Mouse (Mus musculus) limb, embryonic 13.5 days (tissue): ENCODE results near the gene Btn1a1. TPM values are rescaled to one million over a fixed set of nuclear protein-coding genes. Genes with fewer than 3 reads are reported as not detected.

Source experiments
- ATAC-seq: fragments of 200-750 bp; cut with Nextera tagmentation; 2 replicates; pipeline ENCODE4 v1.8.0; 2017; ENCODE audit warnings: low read depth, moderate number of reproducible peaks, moderate TSS enrichment; ENCODE audit not compliant: low FRiP score
- H3K27ac ChIP-seq: fragments of 300-500 bp; sonication (generic); 2 replicates; pipeline ENCODE4 v1.5.1; 2015; ENCODE audit warnings: inconsistent platforms, mild to moderate bottlenecking, moderate library complexity
- H3K27me3 ChIP-seq: fragments of 300-500 bp; sonication (generic); 2 replicates; pipeline ENCODE4 v1.6.1; 2015; ENCODE audit warnings: mild to moderate bottlenecking, inconsistent platforms
- H3K36me3 ChIP-seq: fragments of 300-500 bp; sonication (generic); 2 replicates; pipeline ENCODE4 v1.6.1; 2015; ENCODE audit warnings: inconsistent platforms, mild to moderate bottlenecking, moderate library complexity
- H3K4me1 ChIP-seq: fragments of 300-500 bp; sonication (generic); 2 replicates; pipeline ENCODE4 v1.6.1; 2015; ENCODE audit warnings: inconsistent platforms
- H3K4me2 ChIP-seq: fragments of 300-500 bp; sonication (generic); replicated peaks from 2 replicates; pipeline ENCODE4 v1.6.1; 2015; ENCODE audit warnings: inconsistent platforms, mild to moderate bottlenecking, moderate library complexity
- H3K4me3 ChIP-seq: fragments of 300-500 bp; sonication (generic); 2 replicates; pipeline ENCODE4 v1.5.1; 2015; ENCODE audit warnings: moderate library complexity, mild to moderate bottlenecking, inconsistent platforms
- H3K9ac ChIP-seq: fragments of 300-500 bp; sonication (generic); 2 replicates; pipeline ENCODE4 v1.6.1; 2015; ENCODE audit warnings: mild to moderate bottlenecking, inconsistent platforms
- H3K9me3 ChIP-seq: fragments of 300-500 bp; sonication (generic); 2 replicates; pipeline ENCODE4 v1.6.1; 2016; ENCODE audit warnings: inconsistent platforms
- WGBS: fragments of 180-500 bp; shearing (Covaris S2); methylation state at CpG from one replicate; pipeline ENCODE4 v1.1.7; 2015; 5-methylcytosine and 5-hydroxymethylcytosine counted together
- polyA plus RNA-seq: library from polyadenylated mRNA; unstranded; fragments of >200 nt; fragmentation: Nextera tagmentation; extraction: Ambion mirVana; gene quantifications from 2 replicates; pipeline ENCODE4 v1.2.1, GENCODE M21; 2015

Gene Btn1a1
- polyA plus RNA-seq, 1 experiment from 2014 or later = 0.45 TPM

GRCm38 (mm10) chr13:23427401-23427910 lies 38.2 kb downstream of the Btn1a1 start:
- 69% methylated on average over 10 of the region's 10 CpGs for WGBS
- no peak overlapping the region for H3K27ac ChIP-seq
- H3K4me2 ChIP-seq = no peak overlapping the region
- peaks cover under 1% of the 10 kb centered on the region; the same call in 1 of the 2 replicates for H3K36me3 ChIP-seq
- H3K27me3 ChIP-seq = no peaks in the 10 kb centered on the region
- H3K4me1 ChIP-seq = peaks cover 14% of the 10 kb centered on the region
- ATAC-seq = no peak
- H3K9me3 ChIP-seq = no peaks in the 10 kb centered on the region
- no peak overlapping the region for H3K4me3 ChIP-seq
- H3K9ac ChIP-seq = no peak overlapping the region

GRCm38 (mm10) chr13:23426922-23427321 lies 38.8 kb downstream of the Btn1a1 start:
- no peak for ATAC-seq
- no peak overlapping the region for H3K27ac ChIP-seq
- H3K36me3 ChIP-seq = peaks cover 6% of the 10 kb centered on the region
- H3K9me3 ChIP-seq = no peaks in the 10 kb centered on the region
- H3K4me3 ChIP-seq = no peak overlapping the region
- no peaks in the 10 kb centered on the region for H3K27me3 ChIP-seq
- no peak overlapping the region for H3K4me2 ChIP-seq
- peaks cover 16% of the 10 kb centered on the region for H3K4me1 ChIP-seq
- H3K9ac ChIP-seq = no peak overlapping the region
- WGBS = 21% methylated on average over 14 of the region's 14 CpGs

- Histone ChIP-seq H3K27ac (no peak overlapping the region), H3K9ac (no peak overlapping the region), H3K9me3 (no peaks in the 10 kb centered on the region), H3K4me1 (peaks cover 16% of the 10 kb centered on the region), H3K4me2 (0 out of 2 replicates have a peak overlapping the region, but pooled peaks have one; percentile 76), H3K27me3 (no peaks in the 10 kb centered on the region), H3K36me3 (peaks cover 12% of the 10 kb centered on the region), H3K4me3 (no peak overlapping the region)
- no peak for ATAC-seq
- WGBS = 11% methylated on average over 8 of the region's 8 CpGs
Observed at GRCm38 (mm10) chr13:23426335-23426734, 39.4 kb downstream of the Btn1a1 start.

GRCm38 (mm10) chr13:23425505-23425904 lies 40.2 kb downstream of the Btn1a1 start:
- Histone ChIP-seq H3K9me3 (no peaks in the 10 kb centered on the region), H3K27ac (no peak overlapping the region), H3K36me3 (peaks cover 20% of the 10 kb centered on the region), H3K4me2 (peak overlapping the region; percentile 76), H3K4me3 (no peak overlapping the region), H3K9ac (no peak overlapping the region), H3K27me3 (no peaks in the 10 kb centered on the region), H3K4me1 (peaks cover 16% of the 10 kb centered on the region)
- ATAC-seq = no peak
- 5% methylated on average over 9 of the region's 9 CpGs for WGBS

GRCm38 (mm10) chr13:23424494-23425325 lies 41.0 kb downstream of the Btn1a1 start:
- no peak overlapping the region for H3K27ac ChIP-seq

GRCm38 (mm10) chr13:23424052-23424380 lies 41.7 kb downstream of the Btn1a1 start:
- WGBS = under 1% methylated on average over 7 of the region's 7 CpGs
- H3K4me3 ChIP-seq = peak overlapping the region; percentile 94
- peak; percentile 79; the same call in 1 of the 2 replicates for ATAC-seq
- H3K4me2 ChIP-seq = peak overlapping the region; percentile 76
- H3K9ac ChIP-seq = peak overlapping the region; percentile 67
- H3K27me3 ChIP-seq = no peaks in the 10 kb centered on the region
- peak overlapping the region; percentile 67; the same call in 1 of the 2 replicates for H3K27ac ChIP-seq
- no peaks in the 10 kb centered on the region for H3K9me3 ChIP-seq
- peaks cover 33% of the 10 kb centered on the region for H3K36me3 ChIP-seq
- H3K4me1 ChIP-seq = peaks cover 10% of the 10 kb centered on the region

More at GRCm38 (mm10) chr13:23424494-23425325, 41.0 kb downstream of the Btn1a1 start:
- H3K36me3 ChIP-seq = peaks cover 28% of the 10 kb centered on the region
- peak overlapping the region; percentile 76 for H3K4me2 ChIP-seq
- 2% methylated on average over 25 of the region's 25 CpGs for WGBS
- peaks cover 16% of the 10 kb centered on the region for H3K4me1 ChIP-seq
- peak overlapping the region; percentile 94 for H3K4me3 ChIP-seq
- H3K9ac ChIP-seq = peak overlapping the region; percentile 63
- ATAC-seq = peak; percentile 74
- no peaks in the 10 kb centered on the region for H3K27me3 ChIP-seq
- no peaks in the 10 kb centered on the region for H3K9me3 ChIP-seq

GRCm38 (mm10) chr13:23423286-23424051 lies 42.2 kb downstream of the Btn1a1 start, which contains the start of gene Abt1:
Gene Abt1 (minus strand): TSS chr13:23423866.
- peak within 1 kb of the TSS; percentile 91 for H3K9ac ChIP-seq
- H3K36me3 ChIP-seq = peaks cover 38% of the 10 kb centered on the region
- peak within 1 kb of the TSS; percentile 67; the same call in 1 of the 2 replicates for H3K27ac ChIP-seq
- H3K4me1 ChIP-seq = peaks cover 9% of the 10 kb centered on the region
- H3K4me2 ChIP-seq = peak within 1 kb of the TSS; percentile 76
- peak; percentile 86 for ATAC-seq
- WGBS = under 1% methylated on average over 48 of the region's 48 CpGs
- H3K27me3 ChIP-seq = no peaks in the 10 kb centered on the region
- H3K9me3 ChIP-seq = no peaks in the 10 kb centered on the region
- peak within 1 kb of the TSS; percentile 94 for H3K4me3 ChIP-seq

- no peaks in the 10 kb centered on the region for H3K27me3 ChIP-seq
- H3K9me3 ChIP-seq = no peaks in the 10 kb centered on the region
- H3K36me3 ChIP-seq = peaks cover 45% of the 10 kb centered on the region
- H3K4me1 ChIP-seq = peaks cover 9% of the 10 kb centered on the region
- ATAC-seq = no peak
- WGBS = 94% methylated on average over 16 of the region's 16 CpGs
- no peak overlapping the region for H3K9ac ChIP-seq
- H3K4me3 ChIP-seq = peak overlapping the region; percentile 94
- no peak overlapping the region for H3K27ac ChIP-seq
- H3K4me2 ChIP-seq = peak overlapping the region; percentile 76
Observed at GRCm38 (mm10) chr13:23422351-23422750, 43.4 kb downstream of the Btn1a1 start.

- ATAC-seq = peak; percentile 15; the same call in 1 of the 2 replicates
- 3% methylated on average over 28 of the region's 28 CpGs for WGBS
Observed at GRCm38 (mm10) chr13:23412630-23413521, 52.8 kb downstream of the Btn1a1 start.

GRCm38 (mm10) chr13:23412211-23412629 lies 53.5 kb downstream of the Btn1a1 start:
- WGBS = under 1% methylated on average over 20 of the region's 20 CpGs
- Histone ChIP-seq H3K4me2 (peak overlapping the region; percentile 65), H3K9ac (0 out of 2 replicates have a peak overlapping the region, but pooled peaks have one; percentile 14), H3K27me3 (peaks cover 36% of the 10 kb centered on the region), H3K36me3 (no peaks in the 10 kb centered on the region), H3K27ac (no peak overlapping the region), H3K4me3 (peak overlapping the region; percentile 40), H3K4me1 (peaks cover 9% of the 10 kb centered on the region), H3K9me3 (no peaks in the 10 kb centered on the region)
- ATAC-seq = no peak

More at GRCm38 (mm10) chr13:23412630-23413521, 52.8 kb downstream of the Btn1a1 start:
- peaks cover 2% of the 10 kb centered on the region; the same call in 1 of the 2 replicates for H3K36me3 ChIP-seq
- peak overlapping the region; percentile 40 for H3K4me3 ChIP-seq
- no peak overlapping the region for H3K27ac ChIP-seq
- peaks cover 36% of the 10 kb centered on the region for H3K27me3 ChIP-seq
- H3K4me2 ChIP-seq = peak overlapping the region; percentile 65
- H3K9ac ChIP-seq = 0 out of 2 replicates have a peak overlapping the region, but pooled peaks have one; percentile 14
- H3K4me1 ChIP-seq = peaks cover 9% of the 10 kb centered on the region
- no peaks in the 10 kb centered on the region for H3K9me3 ChIP-seq
